Mouse (Mus musculus) embryonic facial prominence, embryonic 14.5 days (tissue): ENCODE measurements around the gene Kcnh7. TPM values are rescaled to one million over a fixed set of nuclear protein-coding genes. Genes with fewer than 3 reads are reported as not detected.
A peak's percentile ranks its signal among the peaks of the same experiment; 100 is the strongest.

ENCODE experiments used
- ATAC-seq: fragments of 200-750 bp; cut with Nextera tagmentation; 2 replicates; pipeline ENCODE4 v1.8.0; 2017; ENCODE audit warnings: low read depth, moderate number of reproducible peaks, moderate TSS enrichment
- DNase-seq: peaks from one replicate; pipeline ENCODE4 v3.0.0-alpha.2; 2015; ENCODE audit warnings: low spot score
- H3K27ac ChIP-seq: fragments of 300-500 bp; sonication (generic); replicated peaks from 2 replicates; pipeline ENCODE4 v1.5.1; 2014; ENCODE audit warnings: low read depth, mild to moderate bottlenecking, low read length, moderate library complexity
- H3K27me3 ChIP-seq: fragments of 300-500 bp; sonication (generic); replicated peaks from 2 replicates; pipeline ENCODE4 v1.6.1; 2014; ENCODE audit warnings: low read length; ENCODE audit not compliant: control insufficient read depth, insufficient read depth
- H3K36me3 ChIP-seq: fragments of 300-500 bp; sonication (generic); 2 replicates; pipeline ENCODE4 v1.6.1; 2014; ENCODE audit warnings: low read length, mixed read lengths; ENCODE audit not compliant: control insufficient read depth, insufficient read depth
- H3K4me1 ChIP-seq: fragments of 300-500 bp; sonication (generic); 2 replicates; pipeline ENCODE4 v1.6.1; 2014; ENCODE audit warnings: antibody characterized with exemption, low read length; ENCODE audit not compliant: control insufficient read depth, insufficient read depth
- H3K4me2 ChIP-seq: fragments of 300-500 bp; sonication (generic); 2 replicates; pipeline ENCODE4 v1.6.1; 2014; ENCODE audit warnings: low read depth, mild to moderate bottlenecking, low read length, moderate library complexity, mixed read lengths
- H3K4me3 ChIP-seq: fragments of 300-500 bp; sonication (generic); 2 replicates; pipeline ENCODE4 v1.5.1; 2014; ENCODE audit warnings: low read depth, mild to moderate bottlenecking, low read length
- H3K9ac ChIP-seq: fragments of 300-500 bp; sonication (generic); 2 replicates; pipeline ENCODE4 v1.6.1; 2014; ENCODE audit warnings: low read depth, mild to moderate bottlenecking, low read length, moderate library complexity, mixed read lengths
- H3K9me3 ChIP-seq: fragments of 300-500 bp; sonication (generic); 2 replicates; pipeline ENCODE4 v1.6.1; 2016; ENCODE audit warnings: low read length; ENCODE audit not compliant: control insufficient read depth
- WGBS: fragments of 180-500 bp; shearing (Covaris S2); extraction: QIAGEN DNeasy Blood & Tissue Kit; methylation state at CpG from one replicate; pipeline ENCODE4 v1.1.7; 2014; 5-methylcytosine and 5-hydroxymethylcytosine counted together
- polyA plus RNA-seq: library from polyadenylated mRNA; unstranded; fragments of >200 nt; fragmentation: Nextera tagmentation; extraction: Ambion mirVana; gene quantifications from 2 replicates; pipeline ENCODE4 v1.2.1, GENCODE M21; 2014

Kcnh7 gene
- 0.72 and 1.2 TPM in 2 replicates for polyA plus RNA-seq

DNA sequence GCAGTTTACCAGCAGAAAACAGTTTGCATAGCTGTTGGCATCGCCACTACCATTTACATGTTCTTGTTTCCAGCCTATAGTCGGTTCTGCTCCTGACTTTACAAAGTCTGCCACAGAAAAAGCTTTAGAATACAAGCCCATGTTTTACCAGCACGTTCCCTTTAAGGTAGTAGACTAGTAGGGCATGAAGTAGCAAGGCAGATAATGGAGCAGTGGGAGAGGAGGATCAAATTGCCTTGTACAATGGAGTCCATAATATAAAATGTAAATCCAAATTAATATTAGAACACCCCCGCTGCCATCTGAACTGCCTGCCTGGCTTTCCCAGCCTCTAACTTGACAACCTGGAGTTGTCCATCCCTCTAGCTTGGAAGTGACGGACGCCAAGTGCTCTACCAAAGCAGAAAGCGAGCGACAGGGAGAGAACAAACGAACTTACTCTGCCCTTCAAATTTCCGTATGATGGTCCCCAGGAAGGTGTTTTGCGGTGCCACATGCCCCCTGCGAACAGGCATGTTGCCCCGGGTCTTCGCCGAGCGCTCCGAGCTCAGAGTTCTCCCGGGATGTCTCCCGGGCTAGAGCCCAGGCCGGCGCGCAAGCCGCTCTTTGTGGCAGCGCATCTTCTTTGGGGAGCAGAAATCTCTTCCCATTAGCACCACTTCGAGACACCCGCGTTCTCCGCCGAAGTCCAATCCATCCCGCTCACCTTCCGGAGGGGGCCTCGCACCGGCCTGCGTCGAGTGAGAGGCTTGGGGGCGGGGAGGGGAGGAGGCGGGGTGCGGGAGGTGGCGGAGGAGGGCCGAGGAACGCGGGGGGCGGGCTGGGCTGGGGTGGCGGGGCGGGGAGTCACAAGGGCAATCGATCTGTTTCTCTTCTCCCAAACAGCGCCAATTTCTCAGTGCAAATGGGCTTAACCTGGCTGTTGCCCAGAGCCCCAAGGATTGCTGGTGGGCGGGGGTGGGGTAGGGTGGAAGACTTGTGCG lies at the start of gene Kcnh7:
Gene Kcnh7, minus strand, starts transcription at position 725 of the 983 bp plus-strand sequence.
- H3K27me3 ChIP-seq = peaks cover 23% of the 10 kb centered on the region
- ATAC-seq (peak; percentile 80), DNase-seq (no peak)
- peak within 1 kb of the TSS; percentile 43 for H3K4me3 ChIP-seq
- no peaks in the 10 kb centered on the region for H3K36me3 ChIP-seq
- H3K27ac ChIP-seq = no peak within 1 kb of the TSS
- 1% methylated on average over 40 of the region's 49 CpGs for WGBS
- H3K4me1 ChIP-seq = peaks cover 6% of the 10 kb centered on the region; the same call in 1 of the 2 replicates
- H3K9me3 ChIP-seq = no peaks in the 10 kb centered on the region
- H3K4me2 ChIP-seq = peak within 1 kb of the TSS; percentile 88
- H3K9ac ChIP-seq = no peak within 1 kb of the TSS

DNA sequence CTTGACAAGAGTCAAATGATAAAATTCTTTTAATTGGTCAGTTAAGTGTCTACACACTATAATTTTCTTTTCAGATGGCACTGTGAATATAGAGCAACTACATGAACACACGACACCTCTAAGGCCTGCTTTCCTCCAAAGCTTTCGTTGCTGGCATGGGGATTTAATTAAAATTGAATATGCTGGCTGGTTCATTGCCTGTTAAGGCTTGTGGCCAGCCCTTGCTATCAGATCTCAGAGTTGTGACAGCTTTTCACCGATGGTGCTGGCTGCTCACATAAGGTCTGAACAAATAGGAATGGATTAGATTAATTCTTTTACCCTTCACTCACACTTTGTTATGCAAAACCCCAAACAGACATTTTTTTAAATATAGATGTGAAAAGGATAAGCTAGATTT lies 23.3 kb upstream of the Kcnh7 start:
- Histone ChIP-seq H3K9ac (no peak overlapping the region), H3K36me3 (no peaks in the 10 kb centered on the region), H3K27me3 (no peaks in the 10 kb centered on the region), H3K9me3 (no peaks in the 10 kb centered on the region), H3K4me1 (no peaks in the 10 kb centered on the region), H3K4me3 (no peak overlapping the region), H3K4me2 (no peak overlapping the region), H3K27ac (no peak overlapping the region)
- DNase-seq (no peak), ATAC-seq (no peak)
- WGBS = 40% methylated on average over 3 of the region's 3 CpGs

- DNase-seq = peak; percentile 85
- no peaks in the 10 kb centered on the region for H3K9me3 ChIP-seq
- H3K9ac ChIP-seq = no peak overlapping the region
- no peak for ATAC-seq
- H3K4me2 ChIP-seq = no peak overlapping the region
- 2% methylated on average over 2 of the region's 2 CpGs for whole genome bisulfite sequencing
- H3K27ac ChIP-seq = no peak overlapping the region
- no peak overlapping the region for H3K4me3 ChIP-seq
- H3K27me3 ChIP-seq = peaks cover 23% of the 10 kb centered on the region
- H3K36me3 ChIP-seq = no peaks in the 10 kb centered on the region
- H3K4me1 ChIP-seq = peaks cover 6% of the 10 kb centered on the region; the same call in 1 of the 2 replicates
These were observed 1.9 kb upstream of the Kcnh7 start for GRCm38 (mm10) chr2:63186014-63186413.

- Histone ChIP-seq H3K9me3 (no peaks in the 10 kb centered on the region), H3K4me3 (peak overlapping the region; percentile 43), H3K4me1 (peaks cover 6% of the 10 kb centered on the region; the same call in 1 of the 2 replicates), H3K27me3 (peaks cover 23% of the 10 kb centered on the region), H3K27ac (no peak overlapping the region), H3K4me2 (peak overlapping the region; percentile 88), H3K9ac (no peak overlapping the region), H3K36me3 (no peaks in the 10 kb centered on the region)
- ATAC-seq (peak; percentile 82), DNase-seq (peak; percentile 22)
- 5% methylated on average over 12 of the region's 15 CpGs for WGBS
These were observed 704 bp upstream of the Kcnh7 start for GRCm38 (mm10) chr2:63184551-63185430.

DNA sequence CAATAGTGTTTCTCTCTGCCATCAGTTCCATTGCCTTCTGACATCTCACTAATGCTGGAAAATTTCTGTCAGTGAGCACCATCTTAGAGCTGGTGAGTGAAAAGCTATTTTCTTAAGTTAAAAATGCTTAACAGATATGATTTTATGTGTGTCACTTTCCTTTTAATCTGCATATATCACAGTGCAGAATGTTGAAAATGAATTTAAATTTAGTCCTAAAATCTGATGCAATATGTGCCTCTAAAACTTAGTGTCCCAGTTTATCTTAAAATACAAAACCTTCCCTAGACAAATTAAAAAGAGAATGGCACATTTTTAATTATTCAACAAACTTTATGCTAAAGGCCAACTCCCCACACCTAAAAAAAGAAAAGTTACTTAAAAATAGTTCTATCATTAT lies 30.4 kb downstream of the Kcnh7 start:
- Histone ChIP-seq H3K27me3 (no peaks in the 10 kb centered on the region), H3K4me3 (no peak overlapping the region), H3K36me3 (no peaks in the 10 kb centered on the region), H3K9me3 (no peaks in the 10 kb centered on the region), H3K27ac (no peak overlapping the region), H3K9ac (no peak overlapping the region), H3K4me2 (no peak overlapping the region), H3K4me1 (no peaks in the 10 kb centered on the region)
- no peak for DNase-seq
- no peak for ATAC-seq

GRCm38 (mm10) chr2:63127762-63128516 lies 56.1 kb downstream of the Kcnh7 start:
- ATAC-seq (no peak), DNase-seq (no peak)
- WGBS = 69% methylated on average over 2 of the region's 2 CpGs
- H3K9me3 ChIP-seq = no peaks in the 10 kb centered on the region
- no peak overlapping the region for H3K27ac ChIP-seq
- no peaks in the 10 kb centered on the region for H3K27me3 ChIP-seq
- H3K9ac ChIP-seq = no peak overlapping the region
- no peak overlapping the region for H3K4me2 ChIP-seq
- H3K4me1 ChIP-seq = no peaks in the 10 kb centered on the region
- H3K4me3 ChIP-seq = no peak overlapping the region
- no peaks in the 10 kb centered on the region for H3K36me3 ChIP-seq

GRCm38 (mm10) chr2:63120316-63120715 lies 63.8 kb downstream of the Kcnh7 start:
- H3K36me3 ChIP-seq = no peaks in the 10 kb centered on the region
- WGBS = 64% methylated on average over 3 of the region's 3 CpGs
- no peak for ATAC-seq

More at GRCm38 (mm10) chr2:63120316-63120715, 63.8 kb downstream of the Kcnh7 start:
- no peak overlapping the region for H3K4me2 ChIP-seq
- no peaks in the 10 kb centered on the region for H3K9me3 ChIP-seq
- H3K9ac ChIP-seq = no peak overlapping the region
- no peak overlapping the region for H3K27ac ChIP-seq
- DNase-seq = no peak
- no peak overlapping the region for H3K4me3 ChIP-seq
- no peaks in the 10 kb centered on the region for H3K27me3 ChIP-seq
- no peaks in the 10 kb centered on the region for H3K4me1 ChIP-seq
